Mouse (Mus musculus): ENCODE results near the gene Ybx1. TPM values are rescaled to one million over a fixed set of nuclear protein-coding genes. Genes with fewer than 3 reads are reported as not detected.
A peak's percentile ranks its signal among the peaks of the same experiment; 100 is the strongest.

Gene Ybx1
- total RNA-seq, 2 experiments from 2014 or later, result 555 to 590 TPM

- DNase-seq (ENCODE audit: low spot score in 2 of 2), result no peak
Measured at GRCm38 (mm10) chr4:119239181-119239682, 55.2 kb downstream of the Ybx1 start.

GRCm38 (mm10) chr4:119238661-119239060 lies 55.7 kb downstream of the Ybx1 start:
- DNase-seq (ENCODE audit: low spot score in 2 of 2), result no peak

- no peak for DNase-seq (ENCODE audit: low spot score in 2 of 2)
Measured at GRCm38 (mm10) chr4:119234348-119234747, 60.1 kb downstream of the Ybx1 start.

GRCm38 (mm10) chr4:119233256-119233901 lies 61.0 kb downstream of the Ybx1 start:
- DNase-seq (ENCODE audit: low spot score in 2 of 2), result no peak

- peak; percentile 97 to 98 for DNase-seq (ENCODE audit: low spot score in 2 of 2)
Measured at GRCm38 (mm10) chr4:119232410-119233255, 61.8 kb downstream of the Ybx1 start, which contains the start of the genes AU022252 and P3h1. AU022252 (minus strand) TSS chr4:119232712. P3h1 (plus strand) TSS chr4:119232915.

Other genes with a start within 250 kb of the Ybx1 start
- gene Slc2a1, start 185.9 kb downstream of the Ybx1 start, total RNA-seq (2021), result 10 to 100 TPM; 13.0 to 15.5 TPM
- 10 to 100 TPM; 12.2 to 16.2 TPM for gene Zfp691, start 120.4 kb downstream of the Ybx1 start, total RNA-seq (2021)
- gene Ermap, start 104.6 kb downstream of the Ybx1 start, total RNA-seq (2021), result 10 to 100 TPM in 1 of 2 experiments, 1 to 10 TPM in 1; 6.9 to 13.1 TPM
- gene Svbp, start 99.3 kb downstream of the Ybx1 start, total RNA-seq (2021), result 10 to 100 TPM; 33.9 to 38.3 TPM
- gene Tmem269, start 76.4 kb downstream of the Ybx1 start, total RNA-seq (2021), result not detected
- 10 to 100 TPM; 20.8 to 26.1 TPM for gene AU022252, start 61.9 kb downstream of the Ybx1 start, total RNA-seq (2021)
- 10 to 100 TPM; 37.7 to 38.1 TPM for gene P3h1, start 61.7 kb downstream of the Ybx1 start, total RNA-seq (2021)
- 1 to 10 TPM in 1 of 2 experiments, under 1 TPM in 1; 0.45 to 8.8 TPM for gene Cldn19, start 39.2 kb downstream of the Ybx1 start, total RNA-seq (2021)
- gene Ppih, start 25.9 kb upstream of the Ybx1 start, total RNA-seq (2021), result 10 to 100 TPM; 32.9 to 33.4 TPM
- 10 to 100 TPM; 11.8 to 14.0 TPM for gene Ccdc30, start 120.9 kb upstream of the Ybx1 start, total RNA-seq (2021)
- gene Ppcs, start 127.8 kb upstream of the Ybx1 start, total RNA-seq (2021), result 10 to 100 TPM; 31.4 to 36.9 TPM
- gene Zmynd12, start 128.2 kb upstream of the Ybx1 start, total RNA-seq (2021), result 1 to 10 TPM; 2.5 to 5.1 TPM
- 1 to 10 TPM; 1.2 to 2.0 TPM for gene Rimkla, start 198.0 kb upstream of the Ybx1 start, total RNA-seq (2021)
- 10 to 100 TPM; 51.2 to 58.2 TPM for gene Foxj3, start 242.4 kb upstream of the Ybx1 start, total RNA-seq (2021)
- gene Frg2f1, start 244.9 kb upstream of the Ybx1 start, total RNA-seq (2021), result 10 to 100 TPM in 1 of 2 experiments, 1 to 10 TPM in 1; 9.7 to 10.2 TPM

Measured in adrenal gland, postnatal 4 days (tissue).